Mouse (Mus musculus): ENCODE measurements at regions not wholly inside any gene's neighbourhood (a gene's known extent, or its start where the extent isn't known, plus 50 kb on each side); places are given as distances from the start of the nearest gene placed in this dataset.

DNA sequence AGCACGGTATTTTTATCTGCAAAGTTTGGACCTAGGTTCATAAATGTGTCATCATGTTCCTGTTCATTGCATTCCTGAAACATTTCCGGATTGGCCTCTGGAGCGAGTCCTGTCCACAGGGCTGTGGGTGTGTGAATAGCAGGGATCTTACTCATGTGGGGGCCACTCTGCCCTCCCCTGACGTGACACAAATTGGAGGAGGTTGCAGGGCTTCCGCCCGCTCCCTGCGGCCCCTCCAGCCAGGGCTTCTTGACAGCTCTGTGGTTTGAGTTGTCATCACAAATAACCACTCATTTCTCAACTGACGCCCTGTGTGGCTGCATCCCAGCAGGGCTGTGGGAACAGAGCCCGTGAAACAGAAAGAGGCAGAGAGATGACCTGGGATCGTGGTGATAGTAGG, 619.9 kb upstream of the Sall1 start:
- TF ChIP-seq CTCF (IDR thresholded peaks at IDR 0.05; ENCODE audit: low read depth, low read length), result no peak
- TF ChIP-seq POLR2A (IDR thresholded peaks at IDR 0.05; ENCODE audit: borderline replicate concordance, low read depth, low read length), result no peak
